In genomic region chr5:136427772-136428497, GRCm38 (mm10) we compare ENCODE assay signal across 10 mouse cellular contexts.
DNase-seq lines count a peak whose midpoint lies in the region; ATAC-seq lines count a peak whose summit lies in the region.
"Had no signal": no experiment of that assay in that cellular context is flagged by ENCODE, and none has a peak within 500 bp of the region (broad histone marks: within the 10 kb centered on the region; RNA-seq: fewer than 3 reads in every experiment).

No protein-coding gene starts in this region.

- no peaks in the 10 kb centered on the region for H3K9me3 ChIP-seq in neural tube, embryonic 15.5 days (replicated peaks)
- H3K9me3 ChIP-seq: megakaryocyte, embryonic 14.5 days had no signal

- no peak overlapping the region for H3K9ac ChIP-seq in neural tube, embryonic 15.5 days (replicated peaks)

- H3K27ac ChIP-seq in neural tube, embryonic 15.5 days (replicated peaks) = peak overlapping the region; percentile 57

- 44% methylated on average over 13 of the region's 13 CpGs for WGBS in neural tube, embryonic 15.5 days

- intact Hi-C loops in heart, postnatal 14 days (cut with DNase I) = no loop called here

- no peak for DNase-seq in frontal cortex, postnatal 25 days (ENCODE audit: low spot score in 2 of 2)
- peak; percentile 29 for DNase-seq in fibroblast of lung, adult 2 months (ENCODE audit: low read depth)
- DNase-seq in heart, postnatal 14 days = peak; percentile 32 to 60
- DNase-seq in kidney, postnatal 4 days = peak; percentile 28 to 52
- DNase-seq in spleen, adult 18-20 months = no peak
- no peak for DNase-seq in yolk sac, embryonic 10.5 days (ENCODE audit: low spot score)

- no peaks in the 10 kb centered on the region for H3K36me3 ChIP-seq in neural tube, embryonic 15.5 days

- peak; percentile 76 for ATAC-seq in frontal cortex, adult (ENCODE audit: low TSS enrichment)
- no peak for ATAC-seq in neural tube, embryonic 15.5 days (ENCODE audit: low FRiP score)

- H3K4me1 ChIP-seq in neural tube, embryonic 15.5 days = peaks cover 26% of the 10 kb centered on the region

- H3K27me3 ChIP-seq in neural tube, embryonic 15.5 days (replicated peaks) = no peaks in the 10 kb centered on the region
- H3K27me3 ChIP-seq: CH12.LX; megakaryocyte, embryonic 14.5 days had no signal

- no peak overlapping the region for H3K4me3 ChIP-seq in neural tube, embryonic 15.5 days (replicated peaks)
- H3K4me3 ChIP-seq: megakaryocyte, embryonic 14.5 days had no signal

- 0 out of 2 replicates have a peak overlapping the region, but pooled peaks have one; percentile 2 for H3K4me2 ChIP-seq in neural tube, embryonic 15.5 days

Comparison
In these comparisons a context has a peak if more than half of its experiments do, and no peak if none do; other contexts are left out.
1. DNase-seq: peak in fibroblast of lung, adult 2 months (single experiment), heart, postnatal 14 days (2 of 2) and kidney, postnatal 4 days (2 of 2); none in frontal cortex, postnatal 25 days (0 of 2), spleen, adult 18-20 months (0 of 2) and yolk sac, embryonic 10.5 days (single experiment).